Mouse (Mus musculus): ENCODE measurements at regions not wholly inside any gene's neighbourhood (a gene's known extent, or its start where the extent isn't known, plus 50 kb on each side); places are given as distances from the start of the nearest gene placed in this dataset.

- DNase-seq: peak in 1 of 2 experiments; percentile 16
Observed at GRCm38 (mm10) chr7:135767493-135767892, 51.3 kb upstream of the Mki67 start.

GRCm38 (mm10) chr7:135768064-135768463 is 51.9 kb upstream of the Mki67 start:
- DNase-seq: peak in 1 of 2 experiments; percentile 18

GRCm38 (mm10) chr7:135768592-135768991 is 52.4 kb upstream of the Mki67 start:
- peak; percentile 93 to 97 for DNase-seq

- DNase-seq: peak in 1 of 2 experiments; percentile 1
Observed at GRCm38 (mm10) chr7:135769082-135769673, 53.0 kb upstream of the Mki67 start.

- DNase-seq: peak in 1 of 2 experiments; percentile 19
Observed at GRCm38 (mm10) chr7:135770051-135770450, 53.9 kb upstream of the Mki67 start.

GRCm38 (mm10) chr7:135775832-135776433 is 59.8 kb upstream of the Mki67 start:
- DNase-seq: peak in 1 of 2 experiments; percentile 1

GRCm38 (mm10) chr7:135790167-135790566 is 74.0 kb upstream of the Mki67 start:
- DNase-seq: peak in 1 of 2 experiments; percentile 1

GRCm38 (mm10) chr7:135790978-135791377 is 74.8 kb upstream of the Mki67 start:
- peak; percentile 60 to 81 for DNase-seq

GRCm38 (mm10) chr7:135791953-135792690 is 76.0 kb upstream of the Mki67 start:
- DNase-seq: peak in 1 of 2 experiments; percentile 29

GRCm38 (mm10) chr7:135792918-135793317 is 76.8 kb upstream of the Mki67 start:
- DNase-seq: peak; percentile 29 to 44

GRCm38 (mm10) chr7:135794238-135794637 is 78.1 kb upstream of the Mki67 start:
- DNase-seq: peak; percentile 20 to 38

GRCm38 (mm10) chr7:135794679-135795078 is 78.5 kb upstream of the Mki67 start:
- DNase-seq: no peak

GRCm38 (mm10) chr7:135798441-135798840 is 82.3 kb upstream of the Mki67 start:
- no peak for DNase-seq

GRCm38 (mm10) chr7:135802598-135803121 is 86.5 kb upstream of the Mki67 start:
- DNase-seq: no peak

- no peak for DNase-seq
Observed at GRCm38 (mm10) chr7:135804730-135805129, 88.6 kb upstream of the Mki67 start.

- DNase-seq: no peak
Observed at GRCm38 (mm10) chr7:135806139-135806538, 90.0 kb upstream of the Mki67 start.

- no peak for DNase-seq
Observed at GRCm38 (mm10) chr7:135806673-135807072, 90.5 kb upstream of the Mki67 start.

- DNase-seq: no peak
Observed at GRCm38 (mm10) chr7:135809167-135809566, 93.0 kb upstream of the Mki67 start.

GRCm38 (mm10) chr7:135809751-135810379 is 93.7 kb upstream of the Mki67 start:
- no peak for DNase-seq

- no peak for DNase-seq
Observed at GRCm38 (mm10) chr7:135810971-135811370, 94.8 kb upstream of the Mki67 start.

GRCm38 (mm10) chr7:135813616-135814015 is 97.5 kb upstream of the Mki67 start:
- no peak for DNase-seq

- DNase-seq: no peak
Observed at GRCm38 (mm10) chr7:135816191-135816590, 100.0 kb upstream of the Mki67 start.

- no peak for DNase-seq
Observed at GRCm38 (mm10) chr7:135817868-135818267, 101.7 kb upstream of the Mki67 start.

Data from kidney, postnatal 25 days (tissue).